Mouse (Mus musculus) kidney, embryonic 16.5 days (tissue): ENCODE results near the gene Fam90a1a. TPM values are rescaled to one million over a fixed set of nuclear protein-coding genes. Genes with fewer than 3 reads are reported as not detected.

Source experiments
- ATAC-seq: fragments of 200-750 bp; cut with Nextera tagmentation; 2 replicates; pipeline ENCODE4 v1.8.0; 2017; ENCODE audit warnings: moderate TSS enrichment; ENCODE audit not compliant: low FRiP score, low TSS enrichment
- H3K27ac ChIP-seq: fragments of 300-500 bp; sonication (generic); 2 replicates; pipeline ENCODE4 v1.5.1; 2014; ENCODE audit warnings: low read length
- H3K27me3 ChIP-seq: fragments of 300-500 bp; sonication (generic); 2 replicates; pipeline ENCODE4 v1.6.1; 2014; ENCODE audit warnings: low read length, control low read depth, mixed read lengths; ENCODE audit not compliant: insufficient read depth
- H3K36me3 ChIP-seq: fragments of 300-500 bp; sonication (generic); 2 replicates; pipeline ENCODE4 v1.6.1; 2014; ENCODE audit warnings: low read length, control low read depth, mixed read lengths; ENCODE audit not compliant: insufficient read depth
- H3K4me1 ChIP-seq: fragments of 300-500 bp; sonication (generic); 2 replicates; pipeline ENCODE4 v1.6.1; 2014; ENCODE audit warnings: low read length, control low read depth, mixed read lengths; ENCODE audit not compliant: insufficient read depth
- H3K4me2 ChIP-seq: fragments of 300-500 bp; sonication (generic); replicated peaks from 2 replicates; pipeline ENCODE4 v1.6.1; 2014; ENCODE audit warnings: low read depth, low read length
- H3K4me3 ChIP-seq: fragments of 300-500 bp; sonication (generic); 2 replicates; pipeline ENCODE4 v1.5.1; 2014; ENCODE audit warnings: mild to moderate bottlenecking, low read length
- H3K9ac ChIP-seq: fragments of 300-500 bp; sonication (generic); replicated peaks from 2 replicates; pipeline ENCODE4 v1.6.1; 2014; ENCODE audit warnings: low read length
- H3K9me3 ChIP-seq: fragments of 300-500 bp; sonication (generic); 2 replicates; pipeline ENCODE4 v1.6.1; 2016; ENCODE audit warnings: low read length, control low read depth
- WGBS: fragments of 180-500 bp; shearing (Covaris S2); extraction: QIAGEN DNeasy Blood & Tissue Kit; methylation state at CpG from one replicate; pipeline ENCODE4 v1.1.7; 2014; 5-methylcytosine and 5-hydroxymethylcytosine counted together
- polyA plus RNA-seq: library from polyadenylated mRNA; unstranded; fragments of >200 nt; fragmentation: Nextera tagmentation; extraction: Ambion mirVana; gene quantifications from 2 replicates; pipeline ENCODE4 v1.2.1, GENCODE M21; 2015

Gene Fam90a1a
- polyA plus RNA-seq, 1 experiment from 2014 or later = not detected

DNA sequence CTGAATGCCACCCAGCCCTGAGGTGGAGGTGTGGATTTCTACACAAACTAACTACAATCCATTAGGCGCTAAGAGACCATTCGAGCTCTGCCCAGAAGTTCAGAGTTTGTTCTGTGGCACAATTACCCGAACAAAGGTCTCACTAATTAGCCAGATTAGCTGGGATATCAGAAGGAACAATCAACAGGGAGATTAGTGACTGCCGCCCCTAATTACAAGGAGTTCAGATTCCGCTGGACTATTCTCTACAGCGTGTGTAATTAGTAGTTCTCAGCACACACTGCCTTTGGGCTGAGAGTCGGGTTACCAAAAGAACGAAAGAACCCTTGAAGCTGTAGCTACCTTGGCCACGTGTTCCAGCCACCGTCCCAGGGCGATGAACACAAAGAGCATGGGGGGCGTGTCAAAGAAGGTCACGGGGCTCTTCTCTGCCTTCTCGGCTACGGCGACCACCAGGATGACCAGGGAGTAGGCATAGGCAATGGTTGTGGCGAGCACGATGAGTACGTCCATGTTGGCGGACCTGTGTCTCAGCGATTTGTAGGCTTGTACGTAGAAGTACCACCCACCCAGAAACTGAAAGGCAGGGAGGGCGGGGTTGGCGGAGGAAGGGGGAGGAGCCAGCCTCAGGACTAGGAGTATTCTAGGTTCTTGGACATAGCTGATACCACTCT, 54.7 kb downstream of the Fam90a1a start:
- no peak overlapping the region for H3K27ac ChIP-seq
- H3K27me3 ChIP-seq = no peaks in the 10 kb centered on the region
- H3K4me2 ChIP-seq = no peak overlapping the region
- WGBS = 55% methylated on average over 24 of the region's 24 CpGs
- no peaks in the 10 kb centered on the region for H3K4me1 ChIP-seq
- no peaks in the 10 kb centered on the region for H3K36me3 ChIP-seq
- no peak for ATAC-seq
- H3K9me3 ChIP-seq = no peaks in the 10 kb centered on the region
- H3K4me3 ChIP-seq = no peak overlapping the region
- H3K9ac ChIP-seq = no peak overlapping the region

Other genes with a start within 250 kb of the Fam90a1a start
- not detected in 2 replicates for gene Defa24, start 224.2 kb upstream of the Fam90a1a start, polyA plus RNA-seq
- gene Defb50, start 135.2 kb upstream of the Fam90a1a start, polyA plus RNA-seq = not detected in 2 replicates
- gene Defb2, start 118.8 kb upstream of the Fam90a1a start, polyA plus RNA-seq = not detected in 2 replicates
- gene Defb10, start 99.8 kb upstream of the Fam90a1a start, polyA plus RNA-seq = not detected in 2 replicates
- not detected in 2 replicates for gene Defb9, start 73.3 kb upstream of the Fam90a1a start, polyA plus RNA-seq
- not detected in 2 replicates for gene Defb11, start 52.3 kb upstream of the Fam90a1a start, polyA plus RNA-seq
- gene Defb15, start 26.0 kb upstream of the Fam90a1a start, polyA plus RNA-seq = not detected in 2 replicates
- gene Defb35, start 20.4 kb upstream of the Fam90a1a start, polyA plus RNA-seq = not detected in 2 replicates
- not detected in 2 replicates for gene Defb13, start 12.0 kb upstream of the Fam90a1a start, polyA plus RNA-seq
- not detected in 2 replicates for gene Ccdc70, start 11.1 kb downstream of the Fam90a1a start, polyA plus RNA-seq
- gene Atp7b, start 101.6 kb downstream of the Fam90a1a start, polyA plus RNA-seq = 0.67 and 0.72 TPM in 2 replicates
- gene Alg11, start 102.0 kb downstream of the Fam90a1a start, polyA plus RNA-seq = 33.0 and 36.0 TPM in 2 replicates
- gene Nek5, start 166.3 kb downstream of the Fam90a1a start, polyA plus RNA-seq = 0.32 and 0.59 TPM in 2 replicates
- gene Nek3, start 207.7 kb downstream of the Fam90a1a start, polyA plus RNA-seq = 5.9 and 7.2 TPM in 2 replicates
- gene Ckap2, start 227.1 kb downstream of the Fam90a1a start, polyA plus RNA-seq = 38.5 and 40.6 TPM in 2 replicates
- gene Vps36, start 234.1 kb downstream of the Fam90a1a start, polyA plus RNA-seq = 35.8 and 39.5 TPM in 2 replicates